Mouse (Mus musculus) neural tube, embryonic 12.5 days (tissue): ENCODE measurements around the gene Ankrd16. TPM values are rescaled to one million over a fixed set of nuclear protein-coding genes. Genes with fewer than 3 reads are reported as not detected.

Experiments used
- ATAC-seq: fragments of 200-750 bp; cut with Nextera tagmentation; 2 replicates; pipeline ENCODE4 v1.8.0; 2017; ENCODE audit warnings: low read depth, mild to moderate bottlenecking, moderate TSS enrichment, moderate library complexity; ENCODE audit not compliant: low FRiP score
- H3K27ac ChIP-seq: fragments of 300-500 bp; sonication (generic); 2 replicates; pipeline ENCODE4 v1.5.1; 2016
- H3K27me3 ChIP-seq: fragments of 300-500 bp; sonication (generic); replicated peaks from 2 replicates; pipeline ENCODE4 v1.6.1; 2016; ENCODE audit warnings: mild to moderate bottlenecking
- H3K36me3 ChIP-seq: fragments of 300-500 bp; sonication (generic); 2 replicates; pipeline ENCODE4 v1.6.1; 2016; ENCODE audit warnings: mild to moderate bottlenecking
- H3K4me1 ChIP-seq: fragments of 300-500 bp; sonication (generic); 2 replicates; pipeline ENCODE4 v1.6.1; 2016
- H3K4me2 ChIP-seq: fragments of 300-500 bp; sonication (generic); replicated peaks from 2 replicates; pipeline ENCODE4 v1.6.1; 2016; ENCODE audit warnings: mild to moderate bottlenecking
- H3K4me3 ChIP-seq: fragments of 300-500 bp; sonication (generic); 2 replicates; pipeline ENCODE4 v1.5.1; 2016
- H3K9ac ChIP-seq: fragments of 300-500 bp; sonication (generic); 2 replicates; pipeline ENCODE4 v1.6.1; 2016; ENCODE audit warnings: mild to moderate bottlenecking
- H3K9me3 ChIP-seq: fragments of 300-500 bp; sonication (generic); 2 replicates; pipeline ENCODE4 v1.6.1; 2016; ENCODE audit warnings: mild to moderate bottlenecking
- WGBS: fragments of 180-500 bp; shearing (Covaris S2); methylation state at CpG from one replicate; pipeline ENCODE4 v1.1.7; 2016; 5-methylcytosine and 5-hydroxymethylcytosine counted together
- polyA plus RNA-seq: library from polyadenylated mRNA; unstranded; fragments of >200 nt; fragmentation: Nextera tagmentation; extraction: Ambion mirVana; gene quantifications from 2 replicates; pipeline ENCODE4 v1.2.1, GENCODE M21; 2016

Gene Ankrd16
- polyA plus RNA-seq, 1 experiment from 2014 or later: 61.4 TPM

- Histone ChIP-seq H3K9ac (no peak overlapping the region), H3K27me3 (no peaks in the 10 kb centered on the region), H3K27ac (no peak overlapping the region), H3K9me3 (no peaks in the 10 kb centered on the region), H3K4me1 (peaks cover 16% of the 10 kb centered on the region), H3K4me2 (no peak overlapping the region), H3K4me3 (no peak overlapping the region), H3K36me3 (peaks cover under 1% of the 10 kb centered on the region; the same call in 1 of the 2 replicates)
- ATAC-seq: no peak
- 87% methylated on average over 10 of the region's 10 CpGs for WGBS
Observed at GRCm38 (mm10) chr2:11774426-11774825, 3.2 kb upstream of the Ankrd16 start.

DNA sequence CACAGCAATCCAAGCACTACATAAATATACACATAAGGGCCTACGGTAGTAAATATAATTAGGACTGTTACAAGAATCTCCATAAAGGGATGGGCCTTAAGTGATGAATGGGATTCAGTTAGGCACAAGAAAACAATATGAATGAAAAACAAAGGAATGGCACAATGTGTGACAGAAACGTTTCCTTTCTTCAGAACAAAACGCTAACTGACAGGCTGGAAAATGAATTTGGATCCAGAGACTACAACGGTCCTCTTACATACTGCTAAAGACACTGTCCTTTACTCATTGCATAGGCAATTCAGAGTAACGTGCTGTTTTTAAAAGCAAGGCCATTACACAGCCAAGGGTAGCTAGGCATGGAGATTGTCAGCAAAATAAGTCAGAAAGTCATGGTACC is 2.6 kb upstream of the Ankrd16 start:
- H3K4me3 ChIP-seq: no peak overlapping the region
- H3K36me3 ChIP-seq: peaks cover 6% of the 10 kb centered on the region; the same call in 1 of the 2 replicates
- ATAC-seq: no peak
- no peak overlapping the region for H3K27ac ChIP-seq
- H3K9me3 ChIP-seq: no peaks in the 10 kb centered on the region
- peaks cover 23% of the 10 kb centered on the region for H3K4me1 ChIP-seq
- WGBS: 79% methylated on average over 5 of the region's 5 CpGs
- H3K4me2 ChIP-seq: no peak overlapping the region
- no peak overlapping the region for H3K9ac ChIP-seq
- no peaks in the 10 kb centered on the region for H3K27me3 ChIP-seq

GRCm38 (mm10) chr2:11776415-11776814 is 1.3 kb upstream of the Ankrd16 start:
- no peak for ATAC-seq
- peak overlapping the region; percentile 85 for H3K4me3 ChIP-seq
- H3K36me3 ChIP-seq: peaks cover 18% of the 10 kb centered on the region
- H3K4me1 ChIP-seq: peaks cover 25% of the 10 kb centered on the region
- H3K4me2 ChIP-seq: peak overlapping the region; percentile 76
- H3K9me3 ChIP-seq: no peaks in the 10 kb centered on the region
- WGBS: 54% methylated on average over 8 of the region's 8 CpGs
- no peak overlapping the region for H3K27ac ChIP-seq
- no peaks in the 10 kb centered on the region for H3K27me3 ChIP-seq
- peak overlapping the region; percentile 77; the same call in 1 of the 2 replicates for H3K9ac ChIP-seq

DNA sequence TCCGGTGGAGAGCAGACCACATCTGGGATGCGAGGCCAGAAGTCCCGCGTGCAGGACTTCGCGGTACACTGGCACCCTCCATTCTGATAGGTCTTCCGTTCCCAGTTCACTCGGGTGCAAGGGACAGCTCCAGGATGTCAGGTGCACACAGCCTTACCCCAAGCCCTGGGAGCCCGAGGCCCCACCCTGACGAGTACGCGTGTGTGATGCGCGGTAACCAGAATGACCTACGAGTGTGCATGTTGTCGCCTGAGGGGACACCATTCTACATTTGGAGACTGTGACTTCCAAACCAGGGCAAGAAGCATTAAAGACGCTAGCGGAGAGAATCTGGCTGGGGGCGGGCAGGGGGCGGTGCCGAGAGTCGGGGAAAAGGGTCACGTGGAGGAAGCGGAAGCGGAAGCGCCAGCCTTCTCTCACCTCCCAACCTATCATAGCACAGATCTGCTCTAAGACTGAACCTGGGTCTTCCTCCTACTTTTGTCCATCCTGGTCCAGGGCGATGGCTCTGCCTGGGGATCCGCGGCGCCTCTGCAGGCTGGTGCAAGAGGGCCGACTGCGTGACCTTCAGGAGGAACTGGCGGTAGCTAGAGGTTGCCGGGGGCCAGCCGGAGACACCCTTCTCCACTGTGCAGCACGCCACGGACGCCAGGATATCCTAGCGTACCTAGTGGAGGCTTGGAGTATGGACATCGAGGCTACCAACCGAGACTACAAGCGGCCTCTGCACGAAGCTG is 579 bp downstream of the Ankrd16 start:
- H3K9me3 ChIP-seq: no peaks in the 10 kb centered on the region
- H3K4me2 ChIP-seq: peak overlapping the region; percentile 87
- under 1% methylated on average over 43 of the region's 43 CpGs for WGBS
- no peaks in the 10 kb centered on the region for H3K27me3 ChIP-seq
- H3K36me3 ChIP-seq: peaks cover 37% of the 10 kb centered on the region
- peak; percentile 90 for ATAC-seq
- H3K27ac ChIP-seq: peak overlapping the region; percentile 87
- H3K9ac ChIP-seq: peak overlapping the region; percentile 62
- H3K4me1 ChIP-seq: peaks cover 25% of the 10 kb centered on the region
- peak overlapping the region; percentile 85 for H3K4me3 ChIP-seq

- 93% methylated on average over 6 of the region's 6 CpGs for WGBS
- no peaks in the 10 kb centered on the region for H3K9me3 ChIP-seq
- peaks cover 12% of the 10 kb centered on the region for H3K4me1 ChIP-seq
- H3K4me2 ChIP-seq: no peak overlapping the region
- no peak for ATAC-seq
- no peak overlapping the region for H3K9ac ChIP-seq
- no peaks in the 10 kb centered on the region for H3K27me3 ChIP-seq
- H3K4me3 ChIP-seq: no peak overlapping the region
- H3K36me3 ChIP-seq: peaks cover 90% of the 10 kb centered on the region
- no peak overlapping the region for H3K27ac ChIP-seq
Observed at GRCm38 (mm10) chr2:11784159-11784558, 6.5 kb downstream of the Ankrd16 start.

- WGBS: 79% methylated on average over 4 of the region's 4 CpGs
- Histone ChIP-seq H3K27ac (no peak overlapping the region), H3K9me3 (no peaks in the 10 kb centered on the region), H3K27me3 (no peaks in the 10 kb centered on the region), H3K36me3 (peaks cover 37% of the 10 kb centered on the region), H3K4me2 (no peak overlapping the region), H3K4me3 (no peak overlapping the region), H3K9ac (no peak overlapping the region), H3K4me1 (no peaks in the 10 kb centered on the region)
- ATAC-seq: no peak
Observed at GRCm38 (mm10) chr2:11794668-11795067, 17.0 kb downstream of the Ankrd16 start.

DNA sequence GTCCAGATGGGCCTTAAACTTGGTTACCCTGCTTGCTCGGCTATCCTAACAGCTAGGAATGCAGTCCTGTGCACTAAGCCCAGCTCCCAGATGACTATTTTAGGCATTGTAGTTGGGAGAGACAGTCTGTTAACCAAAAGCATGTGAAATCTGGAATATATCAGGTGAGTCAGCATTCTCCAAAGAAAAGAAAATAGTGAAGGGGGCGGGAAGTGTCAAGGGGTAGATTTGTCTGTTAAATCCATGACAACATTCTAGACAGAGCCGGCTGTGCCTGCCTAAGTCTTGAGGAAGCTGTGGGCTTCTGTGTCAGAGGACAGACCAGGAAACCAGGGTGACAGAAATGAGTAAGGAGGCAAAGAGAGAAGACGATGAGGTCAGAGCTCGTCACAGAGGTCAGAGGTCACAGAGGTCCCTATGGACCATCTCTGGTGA is 20.3 kb downstream of the Ankrd16 start:
- Histone ChIP-seq H3K9me3 (no peaks in the 10 kb centered on the region), H3K4me2 (no peak overlapping the region), H3K4me3 (no peak overlapping the region), H3K27ac (no peak overlapping the region), H3K4me1 (no peaks in the 10 kb centered on the region), H3K27me3 (no peaks in the 10 kb centered on the region), H3K9ac (no peak overlapping the region), H3K36me3 (peaks cover 11% of the 10 kb centered on the region)
- 77% methylated on average over 5 of the region's 5 CpGs for WGBS
- no peak for ATAC-seq

- Histone ChIP-seq H3K4me3 (no peak overlapping the region), H3K27me3 (no peaks in the 10 kb centered on the region), H3K36me3 (no peaks in the 10 kb centered on the region), H3K9me3 (no peaks in the 10 kb centered on the region), H3K27ac (no peak overlapping the region), H3K9ac (no peak overlapping the region), H3K4me2 (no peak overlapping the region), H3K4me1 (no peaks in the 10 kb centered on the region)
- no peak for ATAC-seq
- whole genome bisulfite sequencing: 83% methylated on average over 2 of the region's 2 CpGs
Observed at GRCm38 (mm10) chr2:11801299-11801930, 23.7 kb downstream of the Ankrd16 start.

Other genes with a start within 250 kb of the Ankrd16 start
- gene Pfkfb3, start 223.8 kb upstream of the Ankrd16 start, polyA plus RNA-seq: 21.2 and 21.5 TPM in 2 replicates
- gene Rbm17, start 173.7 kb upstream of the Ankrd16 start, polyA plus RNA-seq: 167 and 168 TPM in 2 replicates
- gene Gm17490, start 151.6 kb upstream of the Ankrd16 start, polyA plus RNA-seq: not detected in 2 replicates
- gene Il2ra, start 135.1 kb upstream of the Ankrd16 start, polyA plus RNA-seq: not detected in 2 replicates
- gene Il15ra, start 72.6 kb upstream of the Ankrd16 start, polyA plus RNA-seq: 0.93 and 1.1 TPM in 2 replicates
- gene Fbh1, start 294 bp upstream of the Ankrd16 start, polyA plus RNA-seq: 139 and 150 TPM in 2 replicates